20 mouse cellular contexts compared by ENCODE assay signal in genomic region chr14:116783840-116784239, GRCm38 (mm10).
DNase-seq lines count a peak whose midpoint lies in the region; ATAC-seq lines count a peak whose summit lies in the region.
"Had no signal": no experiment of that assay in that cellular context is flagged by ENCODE, and none has a peak within 500 bp of the region (broad histone marks: within the 10 kb centered on the region; RNA-seq: fewer than 3 reads in every experiment).

No protein-coding gene starts in this region.

- H3K9me3 ChIP-seq in forebrain, embryonic 14.5 days (replicated peaks; ENCODE audit: control insufficient read depth, low read length): no peaks in the 10 kb centered on the region
- H3K9me3 ChIP-seq in forebrain, embryonic 10.5 days: no peaks in the 10 kb centered on the region
- H3K9me3 ChIP-seq in midbrain, embryonic 16.5 days (replicated peaks; ENCODE audit: control insufficient read depth, low read length, poor library complexity, severe bottlenecking): no peaks in the 10 kb centered on the region
- H3K9me3 ChIP-seq in midbrain, embryonic 14.5 days (ENCODE audit: control insufficient read depth, low read length): no peaks in the 10 kb centered on the region
- H3K9me3 ChIP-seq in forebrain, embryonic 16.5 days (ENCODE audit: control insufficient read depth, low read length): no peaks in the 10 kb centered on the region
- H3K9me3 ChIP-seq in embryonic facial prominence, embryonic 10.5 days: no peaks in the 10 kb centered on the region
- H3K9me3 ChIP-seq: embryonic facial prominence, embryonic 13.5 days; heart, embryonic 13.5 days; hindbrain, embryonic 12.5 days had no signal

- peak; percentile 78 for DNase-seq in forebrain, embryonic 14.5 days (ENCODE audit: low spot score)
- no peak for DNase-seq in forebrain, embryonic 10.5 days (ENCODE audit: extremely low spot score, low spot score)
- DNase-seq in midbrain, embryonic 14.5 days: no peak
- no peak for DNase-seq in embryonic facial prominence, embryonic 10.5 days (ENCODE audit: low spot score)
- DNase-seq: adrenal gland, adult 8-10 months; adrenal gland, postnatal 36 days; cerebellum, adult 11-12 months; cerebellum, adult 9-10 months; gastrocnemius, postnatal 10 days; heart, adult 2 months; heart, postnatal 36 days; kidney, adult 8-10 months had no signal

- H3K4me2 ChIP-seq in forebrain, embryonic 14.5 days (ENCODE audit: low read length): no peak overlapping the region
- H3K4me2 ChIP-seq in midbrain, embryonic 16.5 days (ENCODE audit: low read length): no peak overlapping the region
- no peak overlapping the region for H3K4me2 ChIP-seq in midbrain, embryonic 14.5 days (ENCODE audit: low read length)
- no peak overlapping the region for H3K4me2 ChIP-seq in forebrain, embryonic 16.5 days (ENCODE audit: low read length)
- H3K4me2 ChIP-seq: embryonic facial prominence, embryonic 13.5 days; heart, embryonic 13.5 days; hindbrain, embryonic 12.5 days had no signal

- H3K36me3 ChIP-seq in forebrain, embryonic 14.5 days (ENCODE audit: control insufficient read depth, insufficient read depth, low read length): no peaks in the 10 kb centered on the region
- no peaks in the 10 kb centered on the region for H3K36me3 ChIP-seq in forebrain, embryonic 10.5 days (replicated peaks)
- no peaks in the 10 kb centered on the region for H3K36me3 ChIP-seq in midbrain, embryonic 16.5 days (ENCODE audit: control insufficient read depth, insufficient read depth, low read length)
- no peaks in the 10 kb centered on the region for H3K36me3 ChIP-seq in midbrain, embryonic 14.5 days (ENCODE audit: control insufficient read depth, insufficient read depth, low read length)
- H3K36me3 ChIP-seq in forebrain, embryonic 16.5 days (ENCODE audit: control insufficient read depth, insufficient read depth): no peaks in the 10 kb centered on the region
- no peaks in the 10 kb centered on the region for H3K36me3 ChIP-seq in embryonic facial prominence, embryonic 10.5 days (replicated peaks)
- H3K36me3 ChIP-seq: embryonic facial prominence, embryonic 13.5 days; heart, embryonic 13.5 days; hindbrain, embryonic 12.5 days had no signal

- H3K4me3 ChIP-seq in forebrain, embryonic 14.5 days (ENCODE audit: low read depth, low read length): no peak overlapping the region
- H3K4me3 ChIP-seq in forebrain, embryonic 10.5 days: no peak overlapping the region
- no peak overlapping the region for H3K4me3 ChIP-seq in midbrain, embryonic 16.5 days (ENCODE audit: low read depth, low read length)
- H3K4me3 ChIP-seq in midbrain, embryonic 14.5 days (replicated peaks; ENCODE audit: low read depth, low read length): no peak overlapping the region
- H3K4me3 ChIP-seq in forebrain, embryonic 16.5 days (replicated peaks; ENCODE audit: low read length): no peak overlapping the region
- no peak overlapping the region for H3K4me3 ChIP-seq in embryonic facial prominence, embryonic 10.5 days
- H3K4me3 ChIP-seq: embryonic facial prominence, embryonic 13.5 days; heart, adult 2 months; heart, embryonic 13.5 days; hindbrain, embryonic 12.5 days had no signal

- WGBS in forebrain, embryonic 14.5 days: 37% methylated on average over 3 of the region's 3 CpGs
- 78% methylated on average over 3 of the region's 3 CpGs for WGBS in forebrain, embryonic 10.5 days
- 65% methylated on average over 3 of the region's 3 CpGs for WGBS in midbrain, embryonic 16.5 days
- WGBS in midbrain, embryonic 14.5 days: 54% methylated on average over 3 of the region's 3 CpGs
- 23% methylated on average over 3 of the region's 3 CpGs for WGBS in forebrain, embryonic 16.5 days
- 75% methylated on average over 3 of the region's 3 CpGs for WGBS in embryonic facial prominence, embryonic 10.5 days

- H3K27ac ChIP-seq in forebrain, embryonic 14.5 days (ENCODE audit: low read depth, low read length): no peak overlapping the region
- H3K27ac ChIP-seq in forebrain, embryonic 10.5 days: no peak overlapping the region
- H3K27ac ChIP-seq in midbrain, embryonic 16.5 days (ENCODE audit: low read length): no peak overlapping the region
- H3K27ac ChIP-seq in midbrain, embryonic 14.5 days (replicated peaks; ENCODE audit: low read depth, low read length): no peak overlapping the region
- H3K27ac ChIP-seq in forebrain, embryonic 16.5 days (ENCODE audit: low read length): no peak overlapping the region
- no peak overlapping the region for H3K27ac ChIP-seq in embryonic facial prominence, embryonic 10.5 days (replicated peaks)
- H3K27ac ChIP-seq: embryonic facial prominence, embryonic 13.5 days; heart, adult 2 months; heart, embryonic 13.5 days; hindbrain, embryonic 12.5 days had no signal

- peak; percentile 78 for ATAC-seq in forebrain, embryonic 14.5 days
- peak; percentile 28; the same call in 1 of the 2 replicates for ATAC-seq in midbrain, embryonic 16.5 days
- ATAC-seq in midbrain, embryonic 14.5 days (ENCODE audit: low FRiP score, low TSS enrichment): no peak
- ATAC-seq in forebrain, embryonic 16.5 days: peak; percentile 94
- ATAC-seq: hindbrain, embryonic 16.5 days; inflammation-experienced regulatory T-cells, adult 6 months; intestine, postnatal 0 days had no signal

- no peaks in the 10 kb centered on the region for H3K27me3 ChIP-seq in forebrain, embryonic 14.5 days (replicated peaks; ENCODE audit: control insufficient read depth, insufficient read depth, low read length)
- no peaks in the 10 kb centered on the region for H3K27me3 ChIP-seq in forebrain, embryonic 10.5 days (ENCODE audit: poor library complexity, severe bottlenecking)
- H3K27me3 ChIP-seq in midbrain, embryonic 16.5 days (ENCODE audit: control insufficient read depth, insufficient read depth, low read depth, low read length): no peaks in the 10 kb centered on the region
- no peaks in the 10 kb centered on the region for H3K27me3 ChIP-seq in midbrain, embryonic 14.5 days (ENCODE audit: control insufficient read depth, insufficient read depth, low read length)
- no peaks in the 10 kb centered on the region for H3K27me3 ChIP-seq in forebrain, embryonic 16.5 days (replicated peaks; ENCODE audit: control insufficient read depth, insufficient read depth, low read length)
- H3K27me3 ChIP-seq in embryonic facial prominence, embryonic 10.5 days (replicated peaks; ENCODE audit: low read depth, poor library complexity, severe bottlenecking): no peaks in the 10 kb centered on the region
- H3K27me3 ChIP-seq: embryonic facial prominence, embryonic 13.5 days; heart, embryonic 13.5 days; hindbrain, embryonic 12.5 days had no signal

- H3K4me1 ChIP-seq in forebrain, embryonic 14.5 days (ENCODE audit: control insufficient read depth, insufficient read depth, low read length): no peaks in the 10 kb centered on the region
- H3K4me1 ChIP-seq in forebrain, embryonic 10.5 days: no peaks in the 10 kb centered on the region
- no peaks in the 10 kb centered on the region for H3K4me1 ChIP-seq in midbrain, embryonic 16.5 days (ENCODE audit: control insufficient read depth, insufficient read depth, low read length)
- no peaks in the 10 kb centered on the region for H3K4me1 ChIP-seq in midbrain, embryonic 14.5 days (ENCODE audit: control insufficient read depth, insufficient read depth, low read length)
- peaks cover 3% of the 10 kb centered on the region; the same call in 1 of the 2 replicates for H3K4me1 ChIP-seq in forebrain, embryonic 16.5 days (replicated peaks; ENCODE audit: control insufficient read depth, insufficient read depth, low read length)
- no peaks in the 10 kb centered on the region for H3K4me1 ChIP-seq in embryonic facial prominence, embryonic 10.5 days
- H3K4me1 ChIP-seq: embryonic facial prominence, embryonic 13.5 days; heart, embryonic 13.5 days; hindbrain, embryonic 12.5 days had no signal

- no peak overlapping the region for H3K9ac ChIP-seq in forebrain, embryonic 14.5 days (ENCODE audit: low read length)
- no peak overlapping the region for H3K9ac ChIP-seq in midbrain, embryonic 16.5 days (ENCODE audit: low read depth, low read length)
- H3K9ac ChIP-seq in midbrain, embryonic 14.5 days (replicated peaks; ENCODE audit: low read length): no peak overlapping the region
- H3K9ac ChIP-seq in forebrain, embryonic 16.5 days (replicated peaks; ENCODE audit: low read depth, low read length): no peak overlapping the region
- H3K9ac ChIP-seq: embryonic facial prominence, embryonic 13.5 days; heart, embryonic 13.5 days; hindbrain, embryonic 12.5 days had no signal
